Mouse (Mus musculus) limb, embryonic 10.5 days (tissue): ENCODE results near the gene Tspan5. TPM values are rescaled to one million over a fixed set of nuclear protein-coding genes. Genes with fewer than 3 reads are reported as not detected.

Source experiments
- DNase-seq: peaks from one replicate; pipeline ENCODE4 v3.0.0-alpha.2; 2017; ENCODE audit warnings: low spot score
- H3K27ac ChIP-seq: fragments of 300-500 bp; sonication (generic); 2 replicates; pipeline ENCODE4 v1.5.1; 2016; ENCODE audit warnings: mild to moderate bottlenecking
- H3K27me3 ChIP-seq: fragments of 300-500 bp; sonication (generic); 2 replicates; pipeline ENCODE4 v1.6.1; 2016; ENCODE audit warnings: low read depth, mild to moderate bottlenecking; ENCODE audit not compliant: poor library complexity, severe bottlenecking
- H3K36me3 ChIP-seq: fragments of 300-500 bp; sonication (generic); 2 replicates; pipeline ENCODE4 v1.6.1; 2016; ENCODE audit warnings: mild to moderate bottlenecking, moderate library complexity
- H3K4me1 ChIP-seq: fragments of 300-500 bp; sonication (generic); 2 replicates; pipeline ENCODE4 v1.6.1; 2016
- H3K4me3 ChIP-seq: fragments of 300-500 bp; sonication (generic); 2 replicates; pipeline ENCODE4 v1.5.1; 2016; ENCODE audit warnings: mild to moderate bottlenecking, moderate library complexity
- H3K9me3 ChIP-seq: fragments of 300-500 bp; sonication (generic); replicated peaks from 2 replicates; pipeline ENCODE4 v1.6.1; 2016; ENCODE audit warnings: mild to moderate bottlenecking
- WGBS: fragments of 180-500 bp; shearing (Covaris S2); methylation state at CpG from one replicate; pipeline ENCODE4 v1.1.7; 2016; 5-methylcytosine and 5-hydroxymethylcytosine counted together
- polyA plus RNA-seq: library from polyadenylated mRNA; unstranded; fragments of >200 nt; fragmentation: Nextera tagmentation; extraction: Ambion mirVana; gene quantifications from 2 replicates; pipeline ENCODE4 v1.2.1, GENCODE M21; 2016

Tspan5 gene
- polyA plus RNA-seq, 1 experiment from 2014 or later, result 16.6 TPM

GRCm38 (mm10) chr3:138853996-138854836, 112.2 kb downstream of the Tspan5 start:
- Histone ChIP-seq H3K36me3 (no peaks in the 10 kb centered on the region), H3K4me1 (peaks cover 90% of the 10 kb centered on the region), H3K9me3 (no peaks in the 10 kb centered on the region), H3K27me3 (no peaks in the 10 kb centered on the region), H3K4me3 (no peak overlapping the region), H3K27ac (no peak overlapping the region)
- DNase-seq, result no peak
- 90% methylated on average over 16 of the region's 16 CpGs for WGBS

- no peak for DNase-seq
- Histone ChIP-seq H3K4me1 (peaks cover 88% of the 10 kb centered on the region), H3K9me3 (no peaks in the 10 kb centered on the region), H3K27ac (no peak overlapping the region), H3K36me3 (no peaks in the 10 kb centered on the region), H3K27me3 (no peaks in the 10 kb centered on the region), H3K4me3 (no peak overlapping the region)
- WGBS, result 67% methylated on average over 5 of the region's 5 CpGs
These were observed 113.4 kb downstream of the Tspan5 start for GRCm38 (mm10) chr3:138855387-138855786.

- H3K27ac ChIP-seq, result peak overlapping the region; percentile 84
- no peak for DNase-seq
- H3K9me3 ChIP-seq, result no peaks in the 10 kb centered on the region
- H3K27me3 ChIP-seq, result no peaks in the 10 kb centered on the region
- peaks cover 80% of the 10 kb centered on the region for H3K4me1 ChIP-seq
- no peaks in the 10 kb centered on the region for H3K36me3 ChIP-seq
- 73% methylated on average over 4 of the region's 4 CpGs for WGBS
- no peak overlapping the region for H3K4me3 ChIP-seq
These were observed 115.0 kb downstream of the Tspan5 start for GRCm38 (mm10) chr3:138856946-138857345.

DNA sequence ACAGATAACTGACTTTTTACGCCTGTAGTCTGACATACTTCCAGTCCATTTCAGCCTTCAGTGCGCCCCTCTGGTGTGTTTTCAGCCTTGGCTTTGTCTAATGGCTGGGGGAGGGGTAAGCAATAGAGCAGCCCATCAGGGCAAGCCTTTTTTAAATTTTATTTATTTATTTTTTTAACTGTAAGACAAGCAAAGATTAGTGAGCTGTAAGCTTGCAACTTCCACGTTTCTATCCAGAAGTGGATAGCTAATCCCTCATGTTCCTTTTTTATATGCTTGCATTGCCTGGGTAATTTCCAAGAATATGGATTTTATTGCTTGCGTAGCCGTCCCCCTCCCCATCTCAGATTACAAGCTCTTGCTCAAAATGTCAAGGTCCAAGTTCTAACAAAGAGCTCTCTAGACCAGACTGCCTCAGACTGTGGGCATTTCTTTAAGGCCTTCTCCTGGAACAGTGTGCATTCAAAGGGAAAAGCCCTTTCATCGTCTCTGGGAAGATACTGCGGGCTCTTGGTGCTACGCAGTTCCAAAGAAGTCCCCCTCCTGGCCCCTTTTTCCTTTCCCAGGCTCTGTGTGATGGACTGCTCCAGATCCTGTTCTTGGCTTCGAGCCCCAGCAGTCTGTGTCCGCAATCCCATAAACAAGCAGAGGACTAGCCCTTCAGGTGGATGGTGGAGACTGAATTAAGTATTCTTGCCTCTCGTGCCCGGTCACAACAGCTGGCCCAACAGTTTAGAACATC, 116.0 kb downstream of the Tspan5 start:
- peak; percentile 49 for DNase-seq
- 61% methylated on average over 12 of the region's 12 CpGs for WGBS
- peaks cover 69% of the 10 kb centered on the region for H3K4me1 ChIP-seq

GRCm38 (mm10) chr3:138858649-138859048, 116.7 kb downstream of the Tspan5 start:
- H3K9me3 ChIP-seq, result no peaks in the 10 kb centered on the region
- no peak overlapping the region for H3K4me3 ChIP-seq
- H3K27ac ChIP-seq, result peak overlapping the region; percentile 84
- H3K27me3 ChIP-seq, result no peaks in the 10 kb centered on the region
- peaks cover 64% of the 10 kb centered on the region for H3K4me1 ChIP-seq
- 86% methylated on average over 6 of the region's 6 CpGs for WGBS
- DNase-seq, result no peak
- H3K36me3 ChIP-seq, result no peaks in the 10 kb centered on the region

More for the DNA sequence above, 116.0 kb downstream of the Tspan5 start:
- Histone ChIP-seq H3K9me3 (no peaks in the 10 kb centered on the region), H3K27ac (peak overlapping the region; percentile 84), H3K27me3 (no peaks in the 10 kb centered on the region), H3K36me3 (no peaks in the 10 kb centered on the region), H3K4me3 (no peak overlapping the region)

DNA sequence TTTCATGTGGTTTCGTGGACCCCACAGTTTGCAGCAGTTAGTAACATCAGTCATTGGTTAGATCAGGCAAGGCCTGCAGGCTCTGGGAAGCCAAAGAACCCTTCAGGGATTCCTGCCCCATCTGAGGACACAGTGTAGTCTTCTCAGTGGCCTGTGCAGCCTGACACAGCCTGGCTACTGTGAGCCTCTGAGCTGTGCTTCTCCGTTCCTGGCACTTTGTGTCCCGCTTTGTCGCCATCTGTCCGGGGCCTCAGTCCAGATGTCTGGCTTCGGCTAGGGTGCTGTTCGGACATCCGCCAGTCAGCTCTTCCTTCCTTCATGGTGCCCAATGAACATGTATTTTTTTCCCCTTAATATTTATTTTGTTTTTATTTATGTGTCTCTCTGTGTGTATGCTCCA, 117.2 kb downstream of the Tspan5 start:
- Histone ChIP-seq H3K27me3 (no peaks in the 10 kb centered on the region), H3K4me3 (no peak overlapping the region), H3K4me1 (peaks cover 66% of the 10 kb centered on the region), H3K36me3 (no peaks in the 10 kb centered on the region), H3K27ac (peak overlapping the region; percentile 84), H3K9me3 (no peaks in the 10 kb centered on the region)
- 88% methylated on average over 8 of the region's 8 CpGs for WGBS
- no peak for DNase-seq

- WGBS, result 71% methylated on average over 8 of the region's 8 CpGs
These were observed 117.7 kb downstream of the Tspan5 start for GRCm38 (mm10) chr3:138859666-138860065.

DNA sequence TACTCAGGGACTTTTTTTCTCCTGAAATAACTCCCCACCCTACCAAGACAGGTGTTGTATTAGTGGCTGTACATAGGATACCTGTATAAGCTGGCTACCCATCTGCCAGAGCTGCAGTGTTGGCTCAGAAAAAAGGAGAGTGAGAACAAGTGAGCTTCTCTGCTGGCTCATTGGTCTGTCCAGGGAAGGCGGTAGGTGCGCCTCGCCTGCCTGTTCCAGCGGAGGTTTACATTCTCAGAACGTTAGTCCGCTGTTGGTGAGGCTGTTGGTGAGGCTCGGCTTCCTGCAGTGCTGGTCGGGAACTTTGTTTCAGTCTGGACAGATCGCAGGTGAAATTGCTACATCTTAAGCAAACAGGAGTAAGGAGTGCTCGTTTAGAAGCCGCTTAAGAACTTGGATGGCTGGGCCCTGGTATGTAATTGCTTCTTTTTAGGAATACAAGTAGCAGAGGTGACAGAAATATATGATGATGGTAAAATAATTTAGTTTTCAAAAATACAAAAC, 118.3 kb downstream of the Tspan5 start:
- no peaks in the 10 kb centered on the region for H3K27me3 ChIP-seq
- no peak overlapping the region for H3K4me3 ChIP-seq
- H3K4me1 ChIP-seq, result peaks cover 66% of the 10 kb centered on the region
- no peak overlapping the region for H3K27ac ChIP-seq
- no peaks in the 10 kb centered on the region for H3K36me3 ChIP-seq
- H3K9me3 ChIP-seq, result no peaks in the 10 kb centered on the region
- no peak for DNase-seq
- WGBS, result 73% methylated on average over 11 of the region's 11 CpGs

More at GRCm38 (mm10) chr3:138859666-138860065, 117.7 kb downstream of the Tspan5 start:
- Histone ChIP-seq H3K4me3 (no peak overlapping the region), H3K4me1 (peaks cover 66% of the 10 kb centered on the region), H3K36me3 (no peaks in the 10 kb centered on the region), H3K9me3 (no peaks in the 10 kb centered on the region), H3K27ac (no peak overlapping the region; the same call in 1 of the 2 replicates), H3K27me3 (no peaks in the 10 kb centered on the region)
- DNase-seq, result no peak

GRCm38 (mm10) chr3:138861032-138861431, 119.0 kb downstream of the Tspan5 start:
- Histone ChIP-seq H3K36me3 (no peaks in the 10 kb centered on the region), H3K27me3 (no peaks in the 10 kb centered on the region), H3K9me3 (no peaks in the 10 kb centered on the region), H3K4me1 (peaks cover 59% of the 10 kb centered on the region), H3K4me3 (no peak overlapping the region), H3K27ac (no peak overlapping the region)
- no peak for DNase-seq
- WGBS, result 46% methylated on average over 9 of the region's 9 CpGs

DNA sequence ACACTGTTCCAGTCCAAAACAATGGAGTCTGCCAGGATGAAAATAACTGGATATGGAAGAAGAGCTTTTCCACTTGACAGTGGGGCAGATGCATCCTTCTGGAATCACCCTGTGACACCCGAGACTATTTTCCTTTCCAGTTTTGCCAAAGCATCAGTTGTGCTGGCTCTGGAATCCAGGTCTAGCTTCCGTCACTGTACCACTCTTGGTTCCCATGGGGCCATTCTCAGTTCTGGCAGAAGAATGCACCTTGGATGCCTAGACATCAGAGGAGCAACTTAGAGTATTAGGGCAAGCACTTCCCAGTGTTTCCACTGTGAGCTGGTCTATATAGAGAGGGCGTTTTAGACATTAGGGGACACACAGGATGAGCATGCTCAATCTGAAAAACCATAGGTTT, 119.6 kb downstream of the Tspan5 start:
- Histone ChIP-seq H3K9me3 (no peaks in the 10 kb centered on the region), H3K4me3 (no peak overlapping the region), H3K36me3 (0 out of 2 replicates have a peak, but pooled peaks cover 3% of the 10 kb centered on the region), H3K27ac (no peak overlapping the region), H3K4me1 (peaks cover 54% of the 10 kb centered on the region), H3K27me3 (no peaks in the 10 kb centered on the region)
- WGBS, result 88% methylated on average over 3 of the region's 3 CpGs
- DNase-seq, result no peak

DNA sequence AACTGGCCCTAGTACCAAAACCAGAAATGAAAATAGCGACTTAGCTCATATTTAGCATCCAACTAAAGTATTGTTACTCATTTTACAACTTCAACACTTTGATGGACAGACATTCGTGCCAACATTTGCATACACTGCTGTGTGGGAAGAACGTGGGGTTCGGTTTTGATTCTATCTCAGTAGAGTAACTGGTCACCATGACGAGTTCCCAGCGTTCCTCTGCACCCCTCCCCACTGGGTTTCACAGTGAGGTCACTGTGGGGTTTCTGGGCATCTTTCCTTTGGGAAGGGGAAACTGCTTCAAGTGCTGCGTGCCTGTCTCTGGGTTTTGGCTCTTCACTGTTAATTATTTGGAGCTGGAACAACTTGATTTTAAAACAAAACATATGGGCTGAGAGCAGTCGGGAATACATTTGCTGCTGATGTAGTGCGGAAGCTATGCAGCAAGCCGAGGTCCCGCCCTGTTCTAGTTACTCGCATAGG, 122.2 kb downstream of the Tspan5 start:
- Histone ChIP-seq H3K4me3 (no peak overlapping the region), H3K27me3 (no peaks in the 10 kb centered on the region), H3K27ac (no peak overlapping the region), H3K36me3 (0 out of 2 replicates have a peak, but pooled peaks cover 6% of the 10 kb centered on the region), H3K4me1 (peaks cover 31% of the 10 kb centered on the region), H3K9me3 (no peaks in the 10 kb centered on the region)
- no peak for DNase-seq
- 77% methylated on average over 12 of the region's 12 CpGs for WGBS

DNA sequence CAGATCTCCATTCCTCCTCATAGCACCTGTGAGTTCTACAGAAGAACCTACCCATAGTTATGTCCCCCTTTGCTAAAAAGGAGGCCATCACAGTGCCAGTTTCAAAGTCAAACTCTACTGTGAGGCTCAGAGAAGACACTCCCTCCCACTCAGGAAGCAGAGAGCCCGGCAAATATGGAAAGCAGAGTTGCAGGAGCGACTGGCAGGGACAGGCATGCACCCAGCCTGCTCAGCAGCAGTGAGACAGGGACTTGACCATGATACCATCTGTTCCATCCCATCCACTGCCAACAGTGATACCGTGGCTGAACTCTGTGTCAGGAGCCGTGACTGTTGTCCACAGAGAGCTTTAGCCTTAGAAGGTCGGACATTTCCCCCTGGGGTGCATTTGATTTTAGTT, 123.3 kb downstream of the Tspan5 start:
- no peak for DNase-seq
- 94% methylated on average over 5 of the region's 5 CpGs for WGBS
- peaks cover 22% of the 10 kb centered on the region for H3K4me1 ChIP-seq
- no peak overlapping the region for H3K4me3 ChIP-seq
- H3K36me3 ChIP-seq, result 0 out of 2 replicates have a peak, but pooled peaks cover 6% of the 10 kb centered on the region
- peak overlapping the region; percentile 42; the same call in 1 of the 2 replicates for H3K27ac ChIP-seq
- no peaks in the 10 kb centered on the region for H3K9me3 ChIP-seq
- no peaks in the 10 kb centered on the region for H3K27me3 ChIP-seq
